Mouse (Mus musculus) ES-Bruce4 (cell line): ENCODE measurements at regions not wholly inside any gene's neighbourhood (a gene's known extent, or its start where the extent isn't known, plus 50 kb on each side); places are given as distances from the start of the nearest gene placed in this dataset.

ENCODE experiments used
- CTCF ChIP-seq: IDR thresholded peaks from one replicate; pipeline ENCODE4 v1.8.1; 2011; ENCODE audit warnings: low read depth, low read length
- POLR2A ChIP-seq: IDR thresholded peaks from one replicate; pipeline ENCODE4 v1.8.1; 2011; ENCODE audit warnings: low read length; ENCODE audit not compliant: insufficient read depth

DNA sequence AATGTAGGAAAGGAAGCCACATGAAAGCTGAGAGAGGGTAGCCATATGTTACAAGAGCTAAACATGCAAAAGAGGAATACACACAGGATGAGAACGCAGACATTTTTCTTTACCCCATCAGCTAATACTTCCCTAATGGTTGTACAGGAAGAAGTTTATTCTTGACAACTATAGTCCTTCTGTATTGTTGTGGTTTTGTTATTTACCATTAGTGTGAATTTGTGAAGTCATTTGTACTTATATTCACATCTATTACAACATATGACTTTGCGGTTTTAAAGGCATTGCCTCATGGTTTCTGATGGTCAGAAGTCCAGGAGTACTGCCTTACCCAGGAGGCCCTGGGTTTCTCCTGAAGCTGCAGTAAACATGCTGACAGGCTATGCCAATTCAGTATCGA is 120.1 kb upstream of the Btg1 start:
- TF ChIP-seq POLR2A (no peak), CTCF (no peak)
